Mouse (Mus musculus) kidney, postnatal 0 days (tissue): Measurements from ENCODE around the gene Epc2. TPM values are rescaled to one million over a fixed set of nuclear protein-coding genes. Genes with fewer than 3 reads are reported as not detected.

ENCODE experiments used
- ATAC-seq: fragments of 200-750 bp; cut with Nextera tagmentation; replicated peaks from 2 replicates; pipeline ENCODE4 v1.8.0; 2017; ENCODE audit warnings: low read depth, moderate number of reproducible peaks, moderate TSS enrichment, moderate library complexity; ENCODE audit not compliant: low FRiP score
- DNase-seq: peaks from one replicate; pipeline ENCODE4 v3.0.0-alpha.2; 2016; ENCODE audit warnings: low spot score
- H3K27ac ChIP-seq: fragments of 300-500 bp; sonication (generic); 2 replicates; pipeline ENCODE4 v1.5.1; 2014; ENCODE audit warnings: mild to moderate bottlenecking
- H3K27me3 ChIP-seq: fragments of 300-500 bp; sonication (generic); 2 replicates; pipeline ENCODE4 v1.6.1; 2014; ENCODE audit warnings: low read length, mixed read lengths; ENCODE audit not compliant: insufficient read depth
- H3K36me3 ChIP-seq: fragments of 300-500 bp; sonication (generic); 2 replicates; pipeline ENCODE4 v1.6.1; 2014; ENCODE audit warnings: low read length, mixed read lengths; ENCODE audit not compliant: insufficient read depth
- H3K4me1 ChIP-seq: fragments of 300-500 bp; sonication (generic); replicated peaks from 2 replicates; pipeline ENCODE4 v1.6.1; 2014; ENCODE audit warnings: antibody characterized with exemption, low read length, mixed read lengths; ENCODE audit not compliant: insufficient read depth
- H3K4me2 ChIP-seq: fragments of 300-500 bp; sonication (generic); 2 replicates; pipeline ENCODE4 v1.6.1; 2014; ENCODE audit warnings: mild to moderate bottlenecking, low read length, moderate library complexity, mixed read lengths
- H3K4me3 ChIP-seq: fragments of 300-500 bp; sonication (generic); replicated peaks from 2 replicates; pipeline ENCODE4 v1.5.1; 2014; ENCODE audit warnings: low read depth, low read length
- H3K9ac ChIP-seq: fragments of 300-500 bp; sonication (generic); 2 replicates; pipeline ENCODE4 v1.6.1; 2014; ENCODE audit warnings: low read depth, low read length
- H3K9me3 ChIP-seq: fragments of 300-500 bp; sonication (generic); replicated peaks from 2 replicates; pipeline ENCODE4 v1.6.1; 2016; ENCODE audit warnings: low read length, inconsistent platforms, mixed read lengths
- CTCF ChIP-seq: IDR thresholded peaks from 2 replicates; pipeline ENCODE4 v1.5.1; 2016; ENCODE audit warnings: antibody characterized with exemption, low read depth, mild to moderate bottlenecking, moderate library complexity
- WGBS: fragments of 180-500 bp; shearing (Covaris S2); extraction: QIAGEN DNeasy Blood & Tissue Kit; methylation state at CpG from one replicate; pipeline ENCODE4 v1.1.7; 2014; 5-methylcytosine and 5-hydroxymethylcytosine counted together
- polyA plus RNA-seq: library from polyadenylated mRNA; unstranded; fragments of >200 nt; fragmentation: Nextera tagmentation; extraction: Ambion mirVana; gene quantifications from 2 replicates; pipeline ENCODE4 v1.2.1, GENCODE M21; 2015

Epc2 gene
- polyA plus RNA-seq, 1 experiment from 2014 or later = 6.7 TPM

- WGBS = 85% methylated on average over 3 of the region's 3 CpGs
- DNase-seq (no peak), ATAC-seq (no peak)
- Histone ChIP-seq H3K4me2 (no peak overlapping the region), H3K9me3 (no peaks in the 10 kb centered on the region), H3K9ac (no peak overlapping the region), H3K36me3 (no peaks in the 10 kb centered on the region), H3K4me3 (no peak overlapping the region), H3K4me1 (no peaks in the 10 kb centered on the region), H3K27me3 (no peaks in the 10 kb centered on the region), H3K27ac (no peak overlapping the region)
- no peak for TF ChIP-seq CTCF
Measured at GRCm38 (mm10) chr2:49420396-49420795, 30.9 kb upstream of the Epc2 start.

- Histone ChIP-seq H3K9ac (no peak overlapping the region), H3K36me3 (no peaks in the 10 kb centered on the region), H3K4me3 (no peak overlapping the region), H3K4me2 (no peak overlapping the region), H3K27ac (no peak overlapping the region), H3K27me3 (no peaks in the 10 kb centered on the region), H3K4me1 (no peaks in the 10 kb centered on the region), H3K9me3 (no peaks in the 10 kb centered on the region)
- no peak for TF ChIP-seq CTCF
- no peak for DNase-seq
- peak; percentile 49; the same call in 1 of the 2 replicates for ATAC-seq
- 67% methylated on average over 2 of the region's 2 CpGs for WGBS
Measured at GRCm38 (mm10) chr2:49423857-49424256, 27.4 kb upstream of the Epc2 start.

GRCm38 (mm10) chr2:49424788-49425187, 26.5 kb upstream of the Epc2 start:
- Histone ChIP-seq H3K9me3 (no peaks in the 10 kb centered on the region), H3K4me1 (no peaks in the 10 kb centered on the region), H3K36me3 (no peaks in the 10 kb centered on the region), H3K9ac (no peak overlapping the region), H3K27me3 (no peaks in the 10 kb centered on the region), H3K4me2 (no peak overlapping the region), H3K27ac (no peak overlapping the region), H3K4me3 (no peak overlapping the region)
- no peak for ATAC-seq
- TF ChIP-seq CTCF = no peak
- no peak for DNase-seq
- 88% methylated on average over 4 of the region's 4 CpGs for WGBS

GRCm38 (mm10) chr2:49426175-49426574, 25.1 kb upstream of the Epc2 start:
- H3K9ac ChIP-seq = no peak overlapping the region
- no peaks in the 10 kb centered on the region for H3K4me1 ChIP-seq
- peak; percentile 36 for DNase-seq
- H3K4me2 ChIP-seq = no peak overlapping the region
- WGBS = 42% methylated on average over 10 of the region's 10 CpGs
- H3K27ac ChIP-seq = no peak overlapping the region
- H3K4me3 ChIP-seq = no peak overlapping the region
- no peaks in the 10 kb centered on the region for H3K9me3 ChIP-seq
- no peaks in the 10 kb centered on the region for H3K27me3 ChIP-seq
- TF ChIP-seq CTCF = no peak
- ATAC-seq = no peak
- no peaks in the 10 kb centered on the region for H3K36me3 ChIP-seq

- Histone ChIP-seq H3K9ac (no peak overlapping the region), H3K4me2 (no peak overlapping the region), H3K36me3 (no peaks in the 10 kb centered on the region), H3K27me3 (no peaks in the 10 kb centered on the region), H3K4me3 (no peak overlapping the region), H3K4me1 (no peaks in the 10 kb centered on the region), H3K9me3 (no peaks in the 10 kb centered on the region), H3K27ac (no peak overlapping the region)
- TF ChIP-seq CTCF = no peak
- ATAC-seq = no peak
- no peak for DNase-seq
- WGBS = 69% methylated on average over 1 of the region's 1 CpGs
Measured at GRCm38 (mm10) chr2:49431015-49431414, 20.3 kb upstream of the Epc2 start.

- TF ChIP-seq CTCF = no peak
- no peaks in the 10 kb centered on the region for H3K36me3 ChIP-seq
- no peak for ATAC-seq
- H3K27me3 ChIP-seq = no peaks in the 10 kb centered on the region
- H3K9me3 ChIP-seq = no peaks in the 10 kb centered on the region
- no peak overlapping the region for H3K4me3 ChIP-seq
- WGBS = 83% methylated on average over 9 of the region's 9 CpGs
- no peak overlapping the region for H3K27ac ChIP-seq
- H3K4me2 ChIP-seq = no peak overlapping the region
- DNase-seq = no peak
- no peak overlapping the region for H3K9ac ChIP-seq
- no peaks in the 10 kb centered on the region for H3K4me1 ChIP-seq
Measured at GRCm38 (mm10) chr2:49433211-49433610, 18.1 kb upstream of the Epc2 start.

- H3K4me3 ChIP-seq = no peak overlapping the region
- H3K27me3 ChIP-seq = no peaks in the 10 kb centered on the region
- WGBS = 71% methylated on average over 2 of the region's 2 CpGs
- ATAC-seq (no peak), DNase-seq (peak; percentile 5)
- no peak overlapping the region for H3K27ac ChIP-seq
- H3K9me3 ChIP-seq = no peaks in the 10 kb centered on the region
- H3K36me3 ChIP-seq = no peaks in the 10 kb centered on the region
- TF ChIP-seq CTCF = peak; percentile 32; the same call in 1 of the 2 replicates
- no peak overlapping the region for H3K9ac ChIP-seq
- H3K4me2 ChIP-seq = no peak overlapping the region
- no peaks in the 10 kb centered on the region for H3K4me1 ChIP-seq
Measured at GRCm38 (mm10) chr2:49446238-49446637, 5.0 kb upstream of the Epc2 start.
